In the genomic region with DNA sequence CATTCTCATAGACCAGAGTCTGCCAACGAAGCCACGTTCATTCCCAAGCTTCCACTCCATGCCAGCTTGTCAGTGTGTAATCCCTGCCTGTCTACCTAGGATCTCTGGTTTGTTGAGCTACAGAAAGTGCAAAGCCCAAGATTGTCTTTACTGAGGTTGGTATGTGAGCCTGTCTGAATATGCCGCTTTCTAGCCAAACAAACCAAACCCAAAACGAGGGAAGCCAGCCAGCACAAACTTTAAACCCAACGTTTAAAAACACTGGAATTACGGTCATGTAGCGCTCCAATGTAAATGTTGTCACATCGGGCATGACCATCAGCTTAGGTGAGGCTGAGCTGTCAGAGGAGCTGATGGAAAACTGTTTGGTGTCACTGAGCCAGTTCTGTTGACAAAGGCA, we compare ENCODE assay signal across 28 mouse cellular contexts.
"Had no signal": no experiment of that assay in that cellular context is flagged by ENCODE, and none has a peak within 500 bp of the region (broad histone marks: within the 10 kb centered on the region; RNA-seq: fewer than 3 reads in every experiment).

No protein-coding gene starts in this region.

- H3K27me3 ChIP-seq: heart, embryonic 13.5 days; heart, embryonic 15.5 days; hindbrain, embryonic 13.5 days; hindbrain, embryonic 15.5 days; kidney, embryonic 15.5 days; limb, embryonic 13.5 days; limb, embryonic 15.5 days; liver, embryonic 12.5 days had no signal

- H3K27ac ChIP-seq: gastrocnemius, adult 2 months; heart, adult 2 months; heart, embryonic 13.5 days; heart, embryonic 15.5 days; hindbrain, embryonic 13.5 days; hindbrain, embryonic 15.5 days; hindbrain, postnatal 0 days; kidney, embryonic 15.5 days; kidney, postnatal 0 days; limb, embryonic 13.5 days; limb, embryonic 15.5 days; liver, embryonic 12.5 days; liver, embryonic 14.5 days had no signal

- ATAC-seq: hindbrain, postnatal 0 days; intestine, embryonic 16.5 days; liver, embryonic 12.5 days had no signal

- H3K36me3 ChIP-seq: heart, embryonic 13.5 days; heart, embryonic 15.5 days; hindbrain, embryonic 13.5 days; hindbrain, embryonic 15.5 days; kidney, embryonic 15.5 days; limb, embryonic 13.5 days; limb, embryonic 15.5 days; liver, embryonic 12.5 days had no signal

- H3K9ac ChIP-seq: heart, embryonic 13.5 days; heart, embryonic 15.5 days; hindbrain, embryonic 13.5 days; hindbrain, embryonic 15.5 days; kidney, embryonic 15.5 days; limb, embryonic 13.5 days; limb, embryonic 15.5 days; liver, embryonic 12.5 days; liver, embryonic 14.5 days had no signal

- H3K9me3 ChIP-seq: heart, embryonic 13.5 days; heart, embryonic 15.5 days; hindbrain, embryonic 13.5 days; hindbrain, embryonic 15.5 days; kidney, embryonic 15.5 days; limb, embryonic 13.5 days; limb, embryonic 15.5 days; liver, embryonic 12.5 days had no signal

- H3K4me1 ChIP-seq: heart, embryonic 13.5 days; heart, embryonic 15.5 days; hindbrain, embryonic 13.5 days; hindbrain, embryonic 15.5 days; kidney, embryonic 15.5 days; limb, embryonic 13.5 days; limb, embryonic 15.5 days; liver, embryonic 12.5 days had no signal

- H3K4me3 ChIP-seq: gastrocnemius, adult 2 months; heart, adult 2 months; heart, embryonic 13.5 days; heart, embryonic 15.5 days; hindbrain, embryonic 13.5 days; hindbrain, embryonic 15.5 days; kidney, embryonic 15.5 days; limb, embryonic 13.5 days; limb, embryonic 15.5 days; liver, embryonic 12.5 days had no signal

- H3K4me2 ChIP-seq: heart, embryonic 11.5 days; heart, embryonic 13.5 days; heart, embryonic 15.5 days; hindbrain, embryonic 13.5 days; hindbrain, embryonic 15.5 days; kidney, embryonic 15.5 days; limb, embryonic 13.5 days; limb, embryonic 15.5 days; liver, embryonic 12.5 days had no signal

- DNase-seq: gastrocnemius, adult 2 months; gastrocnemius, postnatal 10 days; gastrocnemius, postnatal 25 days; heart, adult 11 months; heart, adult 2 months; heart, postnatal 14 days; heart, postnatal 36 days; kidney, adult 11 months; kidney, adult 2 months; kidney, adult 9 months; kidney, postnatal 14 days; kidney, postnatal 36 days; layer of hippocampus, adult 9-11 months; layer of hippocampus, postnatal 36 days; left cerebral cortex, postnatal 4 days had no signal
